Mouse (Mus musculus) cerebellum, adult 2 months (tissue): ENCODE results near the gene Btnl9.

ENCODE experiments used
- CTCF ChIP-seq: fragments of 200-500 bp; IDR thresholded peaks from 2 replicates; pipeline ENCODE4 v1.5.1; 2011; ENCODE audit warnings: low read depth, mild to moderate bottlenecking, control low read depth, low read length, moderate library complexity, borderline replicate concordance; ENCODE audit not compliant: insufficient read depth
- POLR2A ChIP-seq: fragments of 200-500 bp; IDR thresholded peaks from 2 replicates; pipeline ENCODE4 v1.6.1; 2011; ENCODE audit warnings: low read length, control low read depth, borderline replicate concordance; ENCODE audit not compliant: insufficient read depth

- TF ChIP-seq CTCF (no peak), POLR2A (no peak)
Observed at GRCm38 (mm10) chr11:49156821-49157814, 29.8 kb downstream of the Btnl9 start.
